Mouse (Mus musculus) layer of hippocampus, adult 18-20 months (tissue): ENCODE measurements around the gene Rpl26. TPM values are rescaled to one million over a fixed set of nuclear protein-coding genes. Genes with fewer than 3 reads are reported as not detected.

Experiments used
- total RNA-seq, 2 experiments: library from RNA; stranded (reverse); gene quantifications; 2 replicates each; pipeline ENCODE4 v1.2.3; 2021

Rpl26 gene
- total RNA-seq, 2 experiments from 2014 or later: 802 to 835 TPM

Other genes starting within 250 kb of the Rpl26 start
- 100 to 1,000 TPM; 140 to 146 TPM for gene Myh10, start 210.0 kb upstream of the Rpl26 start, total RNA-seq
- 10 to 100 TPM; 95.9 to 98.2 TPM for gene Ndel1, start 29.7 kb upstream of the Rpl26 start, total RNA-seq
- gene Rnf222, start 13.0 kb upstream of the Rpl26 start, total RNA-seq: not detected
- not detected for gene Odf4, start 25.5 kb downstream of the Rpl26 start, total RNA-seq
- gene Arhgef15, start 55.9 kb downstream of the Rpl26 start, total RNA-seq: 1 to 10 TPM; 9.3 to 9.6 TPM
- gene Slc25a35, start 66.5 kb downstream of the Rpl26 start, total RNA-seq: 1 to 10 TPM; 4.2 to 5.3 TPM
- gene Rangrf, start 73.6 kb downstream of the Rpl26 start, total RNA-seq: 10 to 100 TPM; 16.9 to 19.4 TPM
- 10 to 100 TPM; 22.1 to 23.4 TPM for gene Pfas, start 106.9 kb downstream of the Rpl26 start, total RNA-seq
- gene Ctc1, start 114.3 kb downstream of the Rpl26 start, total RNA-seq: 10 to 100 TPM; 34.3 to 39.2 TPM
- not detected for gene Aurkb, start 144.1 kb downstream of the Rpl26 start, total RNA-seq
- gene Borcs6, start 158.1 kb downstream of the Rpl26 start, total RNA-seq: 10 to 100 TPM; 32.9 to 36.4 TPM
- gene Tmem107, start 169.2 kb downstream of the Rpl26 start, total RNA-seq: 10 to 100 TPM; 15.2 to 21.0 TPM
- gene Vamp2, start 186.9 kb downstream of the Rpl26 start, total RNA-seq: 1,000 to 10,000 TPM in 1 of 2 experiments, 100 to 1,000 TPM in 1; 995 to 1,010 TPM
- 100 to 1,000 TPM in 1 of 2 experiments, 10 to 100 TPM in 1; 92.9 to 115 TPM for gene Per1, start 193.6 kb downstream of the Rpl26 start, total RNA-seq
- gene Hes7, start 218.8 kb downstream of the Rpl26 start, total RNA-seq: 1 to 10 TPM; 1.1 to 1.6 TPM
- gene 9130213A22Rik, start 221.0 kb downstream of the Rpl26 start, total RNA-seq: 1 to 10 TPM; 1.3 to 1.6 TPM
- 1 to 10 TPM; 8.6 to 9.1 TPM for gene Aloxe3, start 224.3 kb downstream of the Rpl26 start, total RNA-seq